Mouse (Mus musculus) spleen, postnatal 14 days (tissue): ENCODE data around the gene Ccl3.

ENCODE experiments used
- DNase-seq, 2 experiments: peaks; one replicate each; pipeline ENCODE4 v3.0.0; 2021 to 2022; ENCODE audit warnings: low spot score in 2 of 2

Gene Ccl3

DNA sequence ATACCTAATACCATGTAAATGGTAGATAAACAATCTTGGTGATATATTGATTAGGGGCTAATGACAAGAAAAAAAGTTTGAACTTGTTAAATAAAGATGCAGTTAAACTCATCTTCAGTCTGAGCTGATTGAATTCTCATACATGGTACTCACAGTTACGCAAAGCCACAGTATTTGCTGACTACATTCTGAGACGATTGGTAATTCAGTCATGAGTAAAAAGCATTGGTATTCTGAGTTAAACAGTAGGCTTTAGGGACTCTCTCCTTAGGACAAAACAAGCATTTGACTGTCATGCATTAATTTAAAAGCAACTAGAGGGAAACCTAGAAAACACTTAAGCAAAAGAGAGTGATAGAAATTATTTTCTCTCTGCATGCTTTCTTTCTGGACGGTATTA, 25.6 kb downstream of the Ccl3 start:
- no peak for DNase-seq

- no peak for DNase-seq
Measured at GRCm38 (mm10) chr11:83619037-83619436, 30.1 kb downstream of the Ccl3 start.

- no peak for DNase-seq
Measured at GRCm38 (mm10) chr11:83618238-83618637, 30.9 kb downstream of the Ccl3 start.

GRCm38 (mm10) chr11:83616586-83616985, 32.6 kb downstream of the Ccl3 start:
- DNase-seq, result no peak

DNA sequence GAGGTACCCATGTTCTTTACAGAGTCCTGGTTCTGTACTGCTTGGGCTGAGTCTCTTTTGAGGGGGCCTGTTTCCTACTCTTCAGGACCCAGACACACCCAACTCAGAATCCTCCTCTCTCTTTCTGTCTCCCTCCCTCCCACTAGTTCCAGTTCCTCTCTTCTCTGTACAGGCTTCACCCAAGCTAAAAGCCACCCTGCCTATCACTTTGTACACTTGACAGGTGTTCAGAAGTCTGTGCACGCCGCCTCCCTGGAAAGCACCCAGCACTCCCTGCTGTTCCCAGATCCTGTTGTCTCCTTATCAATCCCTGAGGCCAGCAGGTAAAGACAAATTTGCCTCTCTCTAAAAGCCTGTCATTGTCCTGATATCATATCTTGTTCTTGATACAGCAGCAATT, 38.3 kb downstream of the Ccl3 start:
- DNase-seq, result no peak

DNA sequence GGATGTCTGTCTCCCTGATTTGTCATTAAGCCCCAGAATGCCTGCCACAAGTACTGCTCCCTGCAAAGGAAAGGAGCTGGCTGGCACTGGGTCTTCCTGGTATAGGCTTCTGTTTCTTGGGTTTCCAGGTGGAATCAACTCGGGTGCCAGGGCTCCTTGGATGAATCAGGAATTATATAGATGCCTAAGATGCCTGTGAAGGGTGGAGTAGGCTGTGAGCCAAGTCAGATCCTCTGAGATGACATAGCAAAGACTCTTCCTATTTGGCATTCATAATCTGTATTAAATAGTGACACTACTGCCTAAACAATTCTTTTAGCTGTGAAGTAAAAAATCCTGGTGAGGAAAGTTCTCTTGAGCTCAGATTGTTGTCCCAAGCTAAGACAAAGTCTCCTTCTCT, 42.8 kb downstream of the Ccl3 start:
- DNase-seq, result no peak

DNA sequence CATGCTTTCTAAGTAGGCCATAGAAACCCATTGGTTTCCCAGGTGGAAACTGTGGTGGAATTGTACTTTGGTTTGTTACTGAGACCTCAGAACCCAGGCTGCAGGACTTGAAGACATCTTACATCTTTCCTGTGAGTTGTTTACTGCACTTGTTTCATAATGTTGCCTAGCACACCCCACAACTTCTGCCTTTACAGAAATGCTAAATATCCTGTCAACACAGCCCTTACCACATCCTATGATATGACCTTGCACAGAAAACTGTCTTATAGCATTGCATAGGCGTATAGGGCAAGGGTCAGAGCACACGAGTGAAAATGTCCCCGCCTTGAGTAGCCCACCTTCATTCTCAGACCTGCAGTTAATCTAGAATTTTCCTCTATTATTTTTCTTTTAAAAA, 43.6 kb downstream of the Ccl3 start:
- no peak for DNase-seq

- no peak for DNase-seq
Measured at GRCm38 (mm10) chr11:83604698-83605097, 44.5 kb downstream of the Ccl3 start.

DNA sequence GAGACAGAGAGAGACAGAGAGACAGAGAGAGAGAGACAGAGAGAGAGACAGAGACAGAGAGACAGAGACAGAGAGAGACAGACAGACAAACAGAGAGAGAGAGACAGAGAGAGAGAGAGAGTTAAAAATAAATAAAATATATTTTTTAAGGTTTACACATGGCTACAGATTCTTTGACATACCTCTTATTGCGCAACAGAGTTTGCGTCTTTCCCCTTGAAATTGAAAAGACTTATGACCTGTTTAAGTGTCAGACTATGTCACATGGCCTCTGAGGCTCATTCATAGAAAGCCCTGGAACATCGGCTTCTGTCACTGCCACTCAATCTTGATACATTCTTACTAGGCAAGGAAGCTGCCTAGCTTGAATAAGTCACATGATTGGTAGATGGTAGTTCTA, 45.8 kb downstream of the Ccl3 start:
- DNase-seq, result no peak

DNA sequence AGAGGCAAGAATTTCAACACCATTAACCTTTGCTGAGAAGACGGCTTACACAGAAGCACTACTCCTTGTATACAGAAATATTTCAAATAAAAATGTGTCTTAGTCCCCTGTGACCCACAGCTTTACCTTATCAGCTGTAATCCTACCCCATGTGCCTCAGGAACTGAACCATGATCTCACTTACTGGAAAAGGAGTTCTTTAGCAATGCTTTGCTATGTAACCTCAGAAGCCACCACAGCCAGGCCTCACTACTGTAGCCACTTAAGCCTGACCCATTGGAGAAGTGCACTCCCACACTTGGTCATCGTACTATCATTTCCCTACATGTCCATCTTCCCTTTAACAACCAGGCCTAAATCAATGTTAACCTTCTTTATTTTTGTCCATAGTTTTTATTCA, 48.6 kb downstream of the Ccl3 start:
- DNase-seq, result no peak

DNA sequence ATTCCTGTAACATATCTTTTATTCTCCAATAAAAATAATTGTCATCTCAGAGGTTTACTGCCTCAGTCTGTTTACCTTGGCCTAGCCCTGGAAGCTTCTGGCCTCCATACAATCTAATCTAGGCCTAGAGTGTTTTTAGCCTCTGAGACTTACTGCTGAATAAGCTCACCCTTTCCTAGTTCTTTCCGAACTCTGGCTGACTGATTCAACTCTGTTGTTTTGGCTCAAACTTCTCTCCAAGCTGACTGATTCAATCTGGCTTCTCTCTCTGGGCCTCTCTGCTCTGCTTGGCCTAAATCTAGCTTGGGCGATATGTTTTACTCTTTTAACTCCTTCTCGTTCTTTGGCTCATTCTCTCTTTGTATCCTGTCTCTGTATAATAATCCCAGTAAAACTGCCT, 50.2 kb downstream of the Ccl3 start:
- DNase-seq, result no peak

GRCm38 (mm10) chr11:83598207-83598837, 50.8 kb downstream of the Ccl3 start:
- no peak for DNase-seq
